Mouse (Mus musculus) kidney, embryonic 16.5 days (tissue): ENCODE measurements at regions not wholly inside any gene's neighbourhood (a gene's known extent, or its start where the extent isn't known, plus 50 kb on each side); places are given as distances from the start of the nearest gene placed in this dataset.

Source experiments
- ATAC-seq: fragments of 200-750 bp; cut with Nextera tagmentation; 2 replicates; pipeline ENCODE4 v1.8.0; 2017; ENCODE audit warnings: moderate TSS enrichment; ENCODE audit not compliant: low FRiP score, low TSS enrichment
- H3K27ac ChIP-seq: fragments of 300-500 bp; sonication (generic); 2 replicates; pipeline ENCODE4 v1.5.1; 2014; ENCODE audit warnings: low read length
- H3K27me3 ChIP-seq: fragments of 300-500 bp; sonication (generic); 2 replicates; pipeline ENCODE4 v1.6.1; 2014; ENCODE audit warnings: low read length, control low read depth, mixed read lengths; ENCODE audit not compliant: insufficient read depth
- H3K36me3 ChIP-seq: fragments of 300-500 bp; sonication (generic); 2 replicates; pipeline ENCODE4 v1.6.1; 2014; ENCODE audit warnings: low read length, control low read depth, mixed read lengths; ENCODE audit not compliant: insufficient read depth
- H3K4me1 ChIP-seq: fragments of 300-500 bp; sonication (generic); 2 replicates; pipeline ENCODE4 v1.6.1; 2014; ENCODE audit warnings: low read length, control low read depth, mixed read lengths; ENCODE audit not compliant: insufficient read depth
- H3K4me2 ChIP-seq: fragments of 300-500 bp; sonication (generic); replicated peaks from 2 replicates; pipeline ENCODE4 v1.6.1; 2014; ENCODE audit warnings: low read depth, low read length
- H3K4me3 ChIP-seq: fragments of 300-500 bp; sonication (generic); 2 replicates; pipeline ENCODE4 v1.5.1; 2014; ENCODE audit warnings: mild to moderate bottlenecking, low read length
- H3K9ac ChIP-seq: fragments of 300-500 bp; sonication (generic); replicated peaks from 2 replicates; pipeline ENCODE4 v1.6.1; 2014; ENCODE audit warnings: low read length
- H3K9me3 ChIP-seq: fragments of 300-500 bp; sonication (generic); 2 replicates; pipeline ENCODE4 v1.6.1; 2016; ENCODE audit warnings: low read length, control low read depth
- WGBS: fragments of 180-500 bp; shearing (Covaris S2); extraction: QIAGEN DNeasy Blood & Tissue Kit; methylation state at CpG from one replicate; pipeline ENCODE4 v1.1.7; 2014; 5-methylcytosine and 5-hydroxymethylcytosine counted together

- no peak for ATAC-seq
- no peak overlapping the region for H3K27ac ChIP-seq
- H3K9me3 ChIP-seq: no peaks in the 10 kb centered on the region
- H3K4me2 ChIP-seq: no peak overlapping the region
- H3K36me3 ChIP-seq: no peaks in the 10 kb centered on the region
- no peak overlapping the region for H3K4me3 ChIP-seq
- H3K9ac ChIP-seq: no peak overlapping the region
- H3K4me1 ChIP-seq: no peaks in the 10 kb centered on the region
- H3K27me3 ChIP-seq: no peaks in the 10 kb centered on the region
- 90% methylated on average over 1 of the region's 1 CpGs for WGBS
These were observed 52.4 kb upstream of the Plxna2 start for GRCm38 (mm10) chr1:194565574-194565973.

- no peak overlapping the region for H3K9ac ChIP-seq
- no peaks in the 10 kb centered on the region for H3K9me3 ChIP-seq
- no peaks in the 10 kb centered on the region for H3K27me3 ChIP-seq
- 71% methylated on average over 2 of the region's 2 CpGs for WGBS
- no peaks in the 10 kb centered on the region for H3K4me1 ChIP-seq
- no peak overlapping the region for H3K27ac ChIP-seq
- H3K4me2 ChIP-seq: no peak overlapping the region
- H3K4me3 ChIP-seq: no peak overlapping the region
- H3K36me3 ChIP-seq: no peaks in the 10 kb centered on the region
- ATAC-seq: no peak
These were observed 54.1 kb upstream of the Plxna2 start for GRCm38 (mm10) chr1:194563946-194564345.

- no peaks in the 10 kb centered on the region for H3K27me3 ChIP-seq
- no peaks in the 10 kb centered on the region for H3K4me1 ChIP-seq
- ATAC-seq: no peak
- H3K9ac ChIP-seq: no peak overlapping the region
- no peak overlapping the region for H3K4me3 ChIP-seq
- no peak overlapping the region for H3K27ac ChIP-seq
- WGBS: 78% methylated on average over 1 of the region's 1 CpGs
- no peaks in the 10 kb centered on the region for H3K9me3 ChIP-seq
- H3K36me3 ChIP-seq: no peaks in the 10 kb centered on the region
- H3K4me2 ChIP-seq: no peak overlapping the region
These were observed 56.9 kb upstream of the Plxna2 start for GRCm38 (mm10) chr1:194561098-194561497.

GRCm38 (mm10) chr1:194548661-194549060 lies 69.4 kb upstream of the Plxna2 start:
- no peaks in the 10 kb centered on the region for H3K9me3 ChIP-seq
- H3K27me3 ChIP-seq: no peaks in the 10 kb centered on the region
- no peak overlapping the region for H3K9ac ChIP-seq
- H3K27ac ChIP-seq: no peak overlapping the region
- no peaks in the 10 kb centered on the region for H3K4me1 ChIP-seq
- no peaks in the 10 kb centered on the region for H3K36me3 ChIP-seq
- no peak for ATAC-seq
- H3K4me2 ChIP-seq: no peak overlapping the region
- no peak overlapping the region for H3K4me3 ChIP-seq

- Histone ChIP-seq H3K27me3 (no peaks in the 10 kb centered on the region), H3K4me1 (no peaks in the 10 kb centered on the region), H3K9me3 (no peaks in the 10 kb centered on the region), H3K36me3 (no peaks in the 10 kb centered on the region), H3K4me3 (no peak overlapping the region), H3K4me2 (no peak overlapping the region), H3K27ac (no peak overlapping the region), H3K9ac (no peak overlapping the region)
- ATAC-seq: no peak
- 94% methylated on average over 1 of the region's 1 CpGs for WGBS
These were observed 69.8 kb upstream of the Plxna2 start for GRCm38 (mm10) chr1:194548243-194548642.

- H3K4me3 ChIP-seq: no peak overlapping the region
- H3K9me3 ChIP-seq: no peaks in the 10 kb centered on the region
- H3K4me1 ChIP-seq: no peaks in the 10 kb centered on the region
- H3K27ac ChIP-seq: no peak overlapping the region
- H3K27me3 ChIP-seq: no peaks in the 10 kb centered on the region
- no peak for ATAC-seq
- WGBS: 90% methylated on average over 2 of the region's 2 CpGs
- H3K4me2 ChIP-seq: no peak overlapping the region
- no peaks in the 10 kb centered on the region for H3K36me3 ChIP-seq
- H3K9ac ChIP-seq: no peak overlapping the region
These were observed 77.1 kb upstream of the Plxna2 start for GRCm38 (mm10) chr1:194540923-194541322.

GRCm38 (mm10) chr1:194527342-194528165 lies 90.5 kb upstream of the Plxna2 start:
- no peak for ATAC-seq
- Histone ChIP-seq H3K27ac (no peak overlapping the region), H3K4me2 (no peak overlapping the region), H3K4me3 (no peak overlapping the region), H3K4me1 (no peaks in the 10 kb centered on the region), H3K9ac (no peak overlapping the region), H3K36me3 (no peaks in the 10 kb centered on the region), H3K27me3 (no peaks in the 10 kb centered on the region), H3K9me3 (no peaks in the 10 kb centered on the region)
- WGBS: 67% methylated on average over 2 of the region's 2 CpGs

- Histone ChIP-seq H3K9ac (no peak overlapping the region), H3K4me2 (no peak overlapping the region), H3K36me3 (no peaks in the 10 kb centered on the region), H3K4me1 (peaks cover 9% of the 10 kb centered on the region; the same call in 1 of the 2 replicates), H3K4me3 (no peak overlapping the region), H3K27me3 (no peaks in the 10 kb centered on the region), H3K27ac (no peak overlapping the region), H3K9me3 (no peaks in the 10 kb centered on the region)
- no peak for ATAC-seq
- 93% methylated on average over 2 of the region's 2 CpGs for WGBS
These were observed 93.0 kb upstream of the Plxna2 start for GRCm38 (mm10) chr1:194524976-194525375.

- 64% methylated on average over 2 of the region's 2 CpGs for WGBS
- H3K4me2 ChIP-seq: no peak overlapping the region
- H3K4me3 ChIP-seq: no peak overlapping the region
- H3K27ac ChIP-seq: no peak overlapping the region
- H3K27me3 ChIP-seq: no peaks in the 10 kb centered on the region
- no peak for ATAC-seq
- H3K36me3 ChIP-seq: no peaks in the 10 kb centered on the region
- no peak overlapping the region for H3K9ac ChIP-seq
- peaks cover 24% of the 10 kb centered on the region for H3K4me1 ChIP-seq
- H3K9me3 ChIP-seq: no peaks in the 10 kb centered on the region
These were observed 96.8 kb upstream of the Plxna2 start for GRCm38 (mm10) chr1:194521216-194521615.

- no peak overlapping the region for H3K9ac ChIP-seq
- H3K36me3 ChIP-seq: no peaks in the 10 kb centered on the region
- 35% methylated on average over 6 of the region's 6 CpGs for WGBS
- H3K4me1 ChIP-seq: peaks cover 24% of the 10 kb centered on the region
- no peak overlapping the region for H3K4me3 ChIP-seq
- H3K27ac ChIP-seq: no peak overlapping the region
- ATAC-seq: peak; percentile 72; the same call in 1 of the 2 replicates
- H3K4me2 ChIP-seq: no peak overlapping the region
- H3K9me3 ChIP-seq: no peaks in the 10 kb centered on the region
- no peaks in the 10 kb centered on the region for H3K27me3 ChIP-seq
These were observed 98.4 kb upstream of the Plxna2 start for GRCm38 (mm10) chr1:194519509-194520220.
